Mouse (Mus musculus) ZHBTc4 (cell line): ENCODE measurements around the gene Ccl3.

Experiments used
- DNase-seq: peaks from one replicate; pipeline ENCODE4 v3.0.0-alpha.2; 2011; ENCODE audit warnings: low read depth, low spot score

The Ccl3 gene

DNA sequence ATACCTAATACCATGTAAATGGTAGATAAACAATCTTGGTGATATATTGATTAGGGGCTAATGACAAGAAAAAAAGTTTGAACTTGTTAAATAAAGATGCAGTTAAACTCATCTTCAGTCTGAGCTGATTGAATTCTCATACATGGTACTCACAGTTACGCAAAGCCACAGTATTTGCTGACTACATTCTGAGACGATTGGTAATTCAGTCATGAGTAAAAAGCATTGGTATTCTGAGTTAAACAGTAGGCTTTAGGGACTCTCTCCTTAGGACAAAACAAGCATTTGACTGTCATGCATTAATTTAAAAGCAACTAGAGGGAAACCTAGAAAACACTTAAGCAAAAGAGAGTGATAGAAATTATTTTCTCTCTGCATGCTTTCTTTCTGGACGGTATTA, 25.6 kb downstream of the Ccl3 start:
- no peak for DNase-seq

DNA sequence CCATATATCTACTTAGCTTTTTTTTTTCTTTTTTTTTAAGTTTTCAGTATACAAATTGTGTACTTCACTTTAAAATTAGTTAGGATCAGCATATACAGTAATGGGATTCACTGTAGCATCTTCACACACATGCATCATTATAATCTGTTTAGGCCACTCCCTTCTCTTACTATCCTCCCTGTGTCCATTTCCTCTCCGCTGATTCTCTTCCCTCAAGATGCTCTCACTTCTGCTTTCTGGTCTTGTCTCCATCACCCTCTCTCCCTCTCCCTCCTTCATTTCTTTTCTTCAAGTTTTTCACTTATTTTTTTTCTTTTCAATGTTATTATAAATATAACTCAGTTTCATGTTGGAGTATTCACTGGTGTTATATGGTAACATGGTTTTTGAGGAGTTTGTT, 30.1 kb downstream of the Ccl3 start:
- no peak for DNase-seq

DNA sequence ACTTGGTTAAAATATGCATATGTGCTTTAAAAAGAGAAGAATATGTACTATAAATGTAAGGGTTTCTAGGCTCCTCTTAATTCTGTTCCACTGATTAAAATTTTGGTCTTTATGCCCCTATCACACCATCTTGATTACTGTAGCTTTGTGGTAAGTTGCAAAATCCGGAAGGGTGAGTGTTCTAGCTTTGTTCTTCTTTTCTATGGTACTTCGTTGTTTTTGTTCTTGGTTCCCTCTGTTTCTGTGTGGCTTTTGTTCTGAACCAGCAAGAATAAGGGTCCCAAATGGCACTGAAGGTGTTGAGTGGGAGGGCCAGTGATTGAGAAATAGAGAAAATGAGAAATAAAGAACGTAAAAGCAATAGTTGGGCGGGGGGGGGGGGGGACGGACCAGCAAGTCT, 30.9 kb downstream of the Ccl3 start:
- DNase-seq: no peak

DNA sequence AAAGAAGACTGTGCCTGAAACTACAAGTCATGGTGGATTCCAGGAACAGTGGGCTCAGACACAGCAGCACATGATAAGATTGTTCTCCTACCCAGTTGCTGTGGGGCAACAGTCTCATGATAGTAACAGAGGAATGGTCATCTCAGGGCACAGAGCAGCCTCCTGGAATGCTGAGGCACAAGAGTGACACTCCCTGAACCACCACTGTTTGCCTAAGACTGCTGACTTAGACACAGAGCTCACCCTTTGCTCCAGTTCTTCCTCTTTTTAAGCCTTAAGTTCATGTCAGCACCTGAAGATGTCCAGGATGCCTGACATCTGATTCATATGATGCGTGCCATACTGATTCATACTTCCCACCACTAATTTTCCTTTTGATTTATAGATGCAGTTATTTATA, 32.6 kb downstream of the Ccl3 start:
- DNase-seq: no peak

DNA sequence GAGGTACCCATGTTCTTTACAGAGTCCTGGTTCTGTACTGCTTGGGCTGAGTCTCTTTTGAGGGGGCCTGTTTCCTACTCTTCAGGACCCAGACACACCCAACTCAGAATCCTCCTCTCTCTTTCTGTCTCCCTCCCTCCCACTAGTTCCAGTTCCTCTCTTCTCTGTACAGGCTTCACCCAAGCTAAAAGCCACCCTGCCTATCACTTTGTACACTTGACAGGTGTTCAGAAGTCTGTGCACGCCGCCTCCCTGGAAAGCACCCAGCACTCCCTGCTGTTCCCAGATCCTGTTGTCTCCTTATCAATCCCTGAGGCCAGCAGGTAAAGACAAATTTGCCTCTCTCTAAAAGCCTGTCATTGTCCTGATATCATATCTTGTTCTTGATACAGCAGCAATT, 38.3 kb downstream of the Ccl3 start:
- DNase-seq: no peak

DNA sequence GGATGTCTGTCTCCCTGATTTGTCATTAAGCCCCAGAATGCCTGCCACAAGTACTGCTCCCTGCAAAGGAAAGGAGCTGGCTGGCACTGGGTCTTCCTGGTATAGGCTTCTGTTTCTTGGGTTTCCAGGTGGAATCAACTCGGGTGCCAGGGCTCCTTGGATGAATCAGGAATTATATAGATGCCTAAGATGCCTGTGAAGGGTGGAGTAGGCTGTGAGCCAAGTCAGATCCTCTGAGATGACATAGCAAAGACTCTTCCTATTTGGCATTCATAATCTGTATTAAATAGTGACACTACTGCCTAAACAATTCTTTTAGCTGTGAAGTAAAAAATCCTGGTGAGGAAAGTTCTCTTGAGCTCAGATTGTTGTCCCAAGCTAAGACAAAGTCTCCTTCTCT, 42.8 kb downstream of the Ccl3 start:
- DNase-seq: no peak

DNA sequence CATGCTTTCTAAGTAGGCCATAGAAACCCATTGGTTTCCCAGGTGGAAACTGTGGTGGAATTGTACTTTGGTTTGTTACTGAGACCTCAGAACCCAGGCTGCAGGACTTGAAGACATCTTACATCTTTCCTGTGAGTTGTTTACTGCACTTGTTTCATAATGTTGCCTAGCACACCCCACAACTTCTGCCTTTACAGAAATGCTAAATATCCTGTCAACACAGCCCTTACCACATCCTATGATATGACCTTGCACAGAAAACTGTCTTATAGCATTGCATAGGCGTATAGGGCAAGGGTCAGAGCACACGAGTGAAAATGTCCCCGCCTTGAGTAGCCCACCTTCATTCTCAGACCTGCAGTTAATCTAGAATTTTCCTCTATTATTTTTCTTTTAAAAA, 43.6 kb downstream of the Ccl3 start:
- no peak for DNase-seq

DNA sequence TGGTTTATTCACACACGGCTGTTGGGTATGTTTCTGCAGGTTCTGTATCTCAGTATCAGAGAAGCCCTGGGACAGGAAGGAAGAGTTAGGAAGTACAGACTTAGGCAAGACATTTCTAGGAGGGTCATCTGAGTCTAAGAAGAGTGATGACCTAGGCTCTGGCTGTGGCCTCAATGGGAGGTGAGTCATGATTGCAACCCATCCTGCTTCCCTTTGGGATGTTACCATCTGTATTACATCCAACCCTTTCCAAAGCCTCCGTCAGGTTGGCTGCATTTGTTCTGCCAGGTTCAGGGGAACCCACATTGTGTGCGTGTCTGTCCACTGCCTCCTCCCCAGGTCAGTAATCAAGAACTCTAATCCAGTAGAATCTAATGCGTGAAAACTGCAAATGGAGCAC, 44.5 kb downstream of the Ccl3 start:
- DNase-seq: no peak

DNA sequence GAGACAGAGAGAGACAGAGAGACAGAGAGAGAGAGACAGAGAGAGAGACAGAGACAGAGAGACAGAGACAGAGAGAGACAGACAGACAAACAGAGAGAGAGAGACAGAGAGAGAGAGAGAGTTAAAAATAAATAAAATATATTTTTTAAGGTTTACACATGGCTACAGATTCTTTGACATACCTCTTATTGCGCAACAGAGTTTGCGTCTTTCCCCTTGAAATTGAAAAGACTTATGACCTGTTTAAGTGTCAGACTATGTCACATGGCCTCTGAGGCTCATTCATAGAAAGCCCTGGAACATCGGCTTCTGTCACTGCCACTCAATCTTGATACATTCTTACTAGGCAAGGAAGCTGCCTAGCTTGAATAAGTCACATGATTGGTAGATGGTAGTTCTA, 45.8 kb downstream of the Ccl3 start:
- no peak for DNase-seq

DNA sequence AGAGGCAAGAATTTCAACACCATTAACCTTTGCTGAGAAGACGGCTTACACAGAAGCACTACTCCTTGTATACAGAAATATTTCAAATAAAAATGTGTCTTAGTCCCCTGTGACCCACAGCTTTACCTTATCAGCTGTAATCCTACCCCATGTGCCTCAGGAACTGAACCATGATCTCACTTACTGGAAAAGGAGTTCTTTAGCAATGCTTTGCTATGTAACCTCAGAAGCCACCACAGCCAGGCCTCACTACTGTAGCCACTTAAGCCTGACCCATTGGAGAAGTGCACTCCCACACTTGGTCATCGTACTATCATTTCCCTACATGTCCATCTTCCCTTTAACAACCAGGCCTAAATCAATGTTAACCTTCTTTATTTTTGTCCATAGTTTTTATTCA, 48.6 kb downstream of the Ccl3 start:
- DNase-seq: no peak

DNA sequence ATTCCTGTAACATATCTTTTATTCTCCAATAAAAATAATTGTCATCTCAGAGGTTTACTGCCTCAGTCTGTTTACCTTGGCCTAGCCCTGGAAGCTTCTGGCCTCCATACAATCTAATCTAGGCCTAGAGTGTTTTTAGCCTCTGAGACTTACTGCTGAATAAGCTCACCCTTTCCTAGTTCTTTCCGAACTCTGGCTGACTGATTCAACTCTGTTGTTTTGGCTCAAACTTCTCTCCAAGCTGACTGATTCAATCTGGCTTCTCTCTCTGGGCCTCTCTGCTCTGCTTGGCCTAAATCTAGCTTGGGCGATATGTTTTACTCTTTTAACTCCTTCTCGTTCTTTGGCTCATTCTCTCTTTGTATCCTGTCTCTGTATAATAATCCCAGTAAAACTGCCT, 50.2 kb downstream of the Ccl3 start:
- no peak for DNase-seq

DNA sequence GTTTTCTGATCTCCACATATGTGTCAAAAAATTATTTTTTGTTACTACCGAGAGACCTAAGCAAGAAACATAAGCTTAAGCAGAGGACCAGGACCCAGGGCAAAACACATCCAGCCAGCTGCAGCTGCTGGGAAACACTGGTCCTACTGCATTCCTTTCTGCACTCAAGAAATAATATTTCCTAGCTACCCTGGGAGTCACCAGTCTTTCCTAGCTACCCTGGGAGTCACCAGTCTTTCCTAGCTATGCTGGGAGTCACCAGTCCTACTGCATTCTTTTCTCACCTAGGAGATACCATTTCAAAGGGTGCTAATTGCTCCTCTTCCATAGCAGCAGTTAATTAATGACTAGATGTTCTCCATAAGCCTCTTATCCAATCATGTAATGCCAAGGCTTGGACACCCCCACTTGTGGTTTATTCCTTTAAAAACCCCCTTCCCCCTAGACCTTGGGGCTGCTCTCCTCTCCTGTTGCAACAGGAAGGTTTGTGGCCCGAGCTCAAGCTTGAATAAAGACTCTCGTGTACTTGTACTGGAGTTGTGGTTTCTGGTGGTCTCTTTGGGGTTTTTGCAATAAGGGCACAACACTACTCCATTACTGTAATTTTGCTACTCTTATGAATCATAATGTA, 50.8 kb downstream of the Ccl3 start:
- no peak for DNase-seq
